In the genomic region with DNA sequence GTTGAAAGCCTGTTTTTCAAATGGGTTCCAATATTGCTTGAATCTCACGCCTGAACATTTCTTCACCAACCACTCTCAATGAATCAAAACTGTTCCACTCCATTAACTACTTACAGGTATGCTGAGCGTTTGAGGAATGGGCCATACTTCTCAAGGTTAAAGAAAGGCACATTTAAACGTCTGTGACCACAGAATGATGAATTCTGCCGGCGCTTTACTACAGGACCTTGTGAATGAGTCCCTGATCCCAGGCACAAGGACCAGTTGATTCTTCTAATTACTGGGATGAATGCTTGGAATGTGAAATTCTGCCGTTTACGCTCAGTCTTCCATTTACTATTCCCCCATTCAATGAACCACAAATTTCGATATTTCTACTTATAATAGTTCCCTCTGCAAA, we compare ENCODE assay signal across 22 mouse cellular contexts.
"Had no signal": no experiment of that assay in that cellular context is flagged by ENCODE, and none has a peak within 500 bp of the region (broad histone marks: within the 10 kb centered on the region; RNA-seq: fewer than 3 reads in every experiment).

No protein-coding gene starts in this region.

- H3K27me3 ChIP-seq: intestine, embryonic 15.5 days; limb, embryonic 13.5 days; liver, embryonic 12.5 days; liver, embryonic 15.5 days; lung, embryonic 15.5 days; midbrain, embryonic 12.5 days; midbrain, embryonic 15.5 days; neural tube, embryonic 12.5 days; neural tube, embryonic 15.5 days; stomach, embryonic 15.5 days had no signal

- H3K9me3 ChIP-seq: intestine, embryonic 15.5 days; limb, embryonic 10.5 days; limb, embryonic 13.5 days; liver, embryonic 12.5 days; liver, embryonic 15.5 days; lung, embryonic 15.5 days; midbrain, embryonic 12.5 days; midbrain, embryonic 15.5 days; neural tube, embryonic 12.5 days; neural tube, embryonic 15.5 days; stomach, embryonic 15.5 days had no signal

- DNase-seq: kidney, adult 18-20 months; layer of hippocampus, adult 9-11 months; liver; lung, adult 18-20 months; lung, postnatal 14 days; lung, postnatal 4 days; right cerebral cortex, adult 18-20 months; right cerebral cortex, postnatal 14 days; right cerebral cortex, postnatal 4 days; spleen, adult 18-20 months; thymus, postnatal 25 days had no signal

- H3K4me2 ChIP-seq: intestine, embryonic 15.5 days; limb, embryonic 13.5 days; liver, embryonic 12.5 days; liver, embryonic 15.5 days; lung, embryonic 15.5 days; midbrain, embryonic 12.5 days; midbrain, embryonic 15.5 days; neural tube, embryonic 12.5 days; neural tube, embryonic 15.5 days; stomach, embryonic 15.5 days had no signal

- ATAC-seq: intestine, embryonic 15.5 days; liver, embryonic 12.5 days; midbrain, embryonic 15.5 days had no signal

- H3K27ac ChIP-seq: intestine, embryonic 15.5 days; limb, embryonic 10.5 days; limb, embryonic 13.5 days; liver, embryonic 12.5 days; liver, embryonic 15.5 days; lung, embryonic 15.5 days; midbrain, embryonic 12.5 days; midbrain, embryonic 15.5 days; neural tube, embryonic 12.5 days; neural tube, embryonic 15.5 days; stomach, embryonic 15.5 days had no signal

- H3K4me1 ChIP-seq: intestine, embryonic 15.5 days; limb, embryonic 10.5 days; limb, embryonic 13.5 days; liver, embryonic 12.5 days; liver, embryonic 15.5 days; lung, embryonic 15.5 days; midbrain, embryonic 15.5 days; neural tube, embryonic 12.5 days; neural tube, embryonic 15.5 days; stomach, embryonic 15.5 days had no signal

- H3K4me3 ChIP-seq: intestine, embryonic 15.5 days; limb, embryonic 10.5 days; limb, embryonic 13.5 days; liver, embryonic 12.5 days; liver, embryonic 15.5 days; lung, embryonic 15.5 days; midbrain, embryonic 12.5 days; midbrain, embryonic 15.5 days; neural tube, embryonic 12.5 days; neural tube, embryonic 15.5 days; stomach, embryonic 15.5 days had no signal

- H3K36me3 ChIP-seq: intestine, embryonic 15.5 days; limb, embryonic 10.5 days; limb, embryonic 13.5 days; liver, embryonic 12.5 days; liver, embryonic 15.5 days; lung, embryonic 15.5 days; midbrain, embryonic 12.5 days; midbrain, embryonic 15.5 days; neural tube, embryonic 12.5 days; neural tube, embryonic 15.5 days; stomach, embryonic 15.5 days had no signal

- H3K9ac ChIP-seq: intestine, embryonic 15.5 days; limb, embryonic 13.5 days; liver, embryonic 12.5 days; liver, embryonic 15.5 days; lung, embryonic 15.5 days; midbrain, embryonic 12.5 days; midbrain, embryonic 15.5 days; neural tube, embryonic 12.5 days; neural tube, embryonic 15.5 days; stomach, embryonic 15.5 days had no signal
